Mouse (Mus musculus): Measurements from ENCODE around the gene Dck. TPM values are rescaled to one million over a fixed set of nuclear protein-coding genes. Genes with fewer than 3 reads are reported as not detected.
"Not testable (repeated sequence)": the region's sequence is repeated elsewhere in the genome, so short reads cannot be mapped to it uniquely, and the experiment has no call there.

The Dck gene
- total and polyA plus RNA-seq, 2 experiments from 2014 or later, result 28.9 to 30.3 TPM

DNA sequence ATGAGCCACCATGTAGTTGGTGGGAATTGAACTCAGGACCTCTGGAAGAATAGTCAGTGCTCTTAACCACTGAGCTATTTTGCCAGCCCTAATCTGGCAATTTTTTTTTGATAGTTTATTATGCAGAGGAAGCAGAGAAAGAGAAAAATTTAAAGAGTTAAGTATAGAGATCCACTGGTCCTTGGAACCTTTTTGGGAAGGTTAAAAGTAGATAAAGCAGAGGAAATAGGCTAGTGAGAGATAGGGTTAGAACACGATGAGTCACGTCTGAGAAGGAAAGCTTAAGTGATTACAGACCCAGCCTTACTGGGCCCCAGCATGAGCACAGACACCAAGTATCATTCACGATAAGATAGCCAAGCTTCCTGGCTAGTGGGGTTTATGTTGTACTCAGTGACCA lies 40.8 kb upstream of the Dck start:
- no peak for TF ChIP-seq CTCF (IDR thresholded peaks at IDR 0.05; ENCODE audit: low read depth)
- no peak for DNase-seq
- H3K4me1 ChIP-seq (ENCODE audit: insufficient read depth), result peaks cover 19% of the 10 kb centered on the region
- 76% methylated on average over 3 of the region's 3 CpGs for WGBS
- H3K27ac ChIP-seq (ENCODE audit: low read depth, low read length), result no peak overlapping the region
- no peak for ATAC-seq
- no peaks in the 10 kb centered on the region for H3K9me3 ChIP-seq (ENCODE audit: low read length)
- no peak overlapping the region for H3K9ac ChIP-seq
- no peaks in the 10 kb centered on the region for H3K27me3 ChIP-seq (ENCODE audit: insufficient read depth, low read length)
- H3K4me3 ChIP-seq (ENCODE audit: low read depth, low read length), result no peak overlapping the region
- H3K36me3 ChIP-seq (ENCODE audit: insufficient read depth), result no peaks in the 10 kb centered on the region
- H3K4me2 ChIP-seq (ENCODE audit: low read depth), result no peak overlapping the region

DNA sequence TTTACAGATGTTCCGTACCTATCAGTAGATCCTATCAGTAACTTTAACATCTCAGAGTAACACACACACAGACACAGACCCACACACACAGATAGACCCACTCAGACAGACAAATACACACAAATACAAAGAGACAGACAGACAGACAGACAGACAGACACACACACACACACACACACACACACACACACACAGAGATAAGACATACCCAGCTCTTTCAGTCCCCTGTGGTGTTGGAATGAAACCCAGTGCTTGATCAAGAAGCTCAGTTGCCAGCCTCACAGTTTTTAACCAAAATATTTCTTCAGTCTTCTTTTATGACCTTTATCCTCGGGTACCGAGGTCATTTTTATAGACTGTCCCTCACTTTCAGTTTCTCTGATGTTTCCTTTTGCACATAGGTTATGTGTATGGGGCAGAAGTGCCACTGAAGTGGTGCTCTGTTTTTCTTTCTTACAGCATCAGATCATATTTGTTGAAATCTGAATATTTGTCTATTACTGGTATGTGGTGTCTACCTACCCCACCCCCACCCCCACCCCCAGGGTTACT lies 37.1 kb upstream of the Dck start:
- Histone ChIP-seq H3K4me2 (ENCODE audit: low read depth) (no peak overlapping the region), H3K4me1 (ENCODE audit: insufficient read depth) (0 out of 2 replicates have a peak, but pooled peaks cover 10% of the 10 kb centered on the region), H3K9ac (no peak overlapping the region), H3K4me3 (ENCODE audit: low read depth, low read length) (no peak overlapping the region), H3K36me3 (ENCODE audit: insufficient read depth) (no peaks in the 10 kb centered on the region), H3K27me3 (ENCODE audit: insufficient read depth, low read length) (no peaks in the 10 kb centered on the region), H3K27ac (ENCODE audit: low read depth, low read length) (no peak overlapping the region), H3K9me3 (ENCODE audit: low read length) (no peaks in the 10 kb centered on the region)
- TF ChIP-seq CTCF (IDR thresholded peaks at IDR 0.05; ENCODE audit: low read depth), result no peak
- ATAC-seq (no peak), DNase-seq (no peak)
- 90% methylated on average over 3 of the region's 3 CpGs for WGBS

DNA sequence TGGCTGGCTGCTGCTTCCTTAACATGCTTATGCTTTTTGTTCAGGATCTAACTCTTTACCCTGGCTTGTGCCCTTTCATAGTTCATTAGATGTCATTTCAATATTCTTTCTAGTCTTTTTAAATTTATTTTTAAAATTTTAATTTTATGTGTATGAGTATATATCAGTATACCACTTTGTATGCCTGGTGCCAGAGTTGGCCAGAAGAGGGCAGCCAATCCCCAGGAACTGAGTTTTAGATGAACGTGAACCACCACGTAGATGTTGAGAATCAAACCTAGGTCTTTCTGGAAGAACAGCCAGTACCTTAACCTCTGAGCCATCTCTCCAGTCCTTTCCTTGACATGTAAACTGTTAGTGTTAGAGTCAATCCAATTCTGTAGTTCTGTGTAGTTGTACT lies 30.0 kb upstream of the Dck start:
- DNase-seq (no peak), ATAC-seq (no peak)
- Histone ChIP-seq H3K9ac (no peak overlapping the region), H3K36me3 (ENCODE audit: insufficient read depth) (no peaks in the 10 kb centered on the region), H3K4me2 (ENCODE audit: low read depth) (no peak overlapping the region), H3K27ac (ENCODE audit: low read depth, low read length) (no peak overlapping the region), H3K27me3 (ENCODE audit: insufficient read depth, low read length) (no peaks in the 10 kb centered on the region), H3K9me3 (ENCODE audit: low read length) (no peaks in the 10 kb centered on the region), H3K4me1 (ENCODE audit: insufficient read depth) (no peaks in the 10 kb centered on the region), H3K4me3 (ENCODE audit: low read depth, low read length) (no peak overlapping the region)
- peak; percentile 28; the same call in 1 of the 2 replicates for TF ChIP-seq CTCF (IDR thresholded peaks at IDR 0.05; ENCODE audit: low read depth)
- 93% methylated on average over 2 of the region's 2 CpGs for WGBS

DNA sequence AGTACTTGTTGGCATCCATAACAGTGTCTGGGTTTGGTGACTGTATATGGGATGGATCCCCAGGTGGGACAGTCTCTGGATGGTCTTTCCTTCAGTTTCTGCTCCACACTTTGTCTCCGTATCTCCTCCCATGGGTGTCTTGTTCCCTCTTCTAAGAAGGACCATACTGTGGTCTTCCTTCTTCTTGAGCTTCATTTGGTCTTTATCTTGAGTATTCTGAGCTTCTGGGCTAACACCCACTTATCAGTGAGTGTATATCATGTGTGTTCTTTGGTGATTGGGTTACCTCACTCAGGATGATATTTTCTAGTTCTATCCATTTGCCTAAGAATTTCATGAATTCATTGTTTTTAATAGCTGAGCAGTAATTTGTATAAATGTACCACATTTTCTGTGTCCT lies 23.7 kb upstream of the Dck start:
- H3K9ac ChIP-seq; H3K9me3 ChIP-seq (ENCODE audit: low read length); H3K4me2 ChIP-seq (ENCODE audit: low read depth); H3K27me3 ChIP-seq (ENCODE audit: insufficient read depth, low read length); H3K36me3 ChIP-seq (ENCODE audit: insufficient read depth); DNase-seq; H3K27ac ChIP-seq (ENCODE audit: low read depth, low read length); ATAC-seq; H3K4me3 ChIP-seq (ENCODE audit: low read depth, low read length); H3K4me1 ChIP-seq (ENCODE audit: insufficient read depth): not testable (repeated sequence)
- 97% methylated on average over 1 of the region's 1 CpGs for WGBS

DNA sequence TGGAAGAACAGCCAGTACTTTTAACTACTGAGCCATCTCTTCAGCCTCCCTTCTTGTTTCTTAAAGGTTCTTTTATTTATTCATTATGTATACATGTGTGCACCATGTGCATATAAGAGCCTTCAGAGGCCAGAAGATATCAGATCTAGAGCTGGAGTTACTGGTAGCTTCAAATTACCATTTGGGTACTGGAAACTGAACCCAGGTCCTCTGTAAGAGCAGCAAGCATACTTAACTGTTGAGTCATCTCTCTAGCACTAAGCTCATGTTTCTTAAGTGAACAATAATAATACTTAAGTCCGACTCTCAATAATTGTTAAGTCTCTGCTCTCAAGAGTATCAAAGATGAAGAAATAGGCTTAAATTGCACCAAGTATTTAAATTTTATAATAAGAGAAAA lies 17.0 kb upstream of the Dck start:
- no peak for TF ChIP-seq CTCF (IDR thresholded peaks at IDR 0.05; ENCODE audit: low read depth)
- Histone ChIP-seq H3K4me1 (ENCODE audit: insufficient read depth) (no peaks in the 10 kb centered on the region), H3K9me3 (ENCODE audit: low read length) (no peaks in the 10 kb centered on the region), H3K27ac (ENCODE audit: low read depth, low read length) (no peak overlapping the region), H3K4me2 (ENCODE audit: low read depth) (no peak overlapping the region), H3K9ac (no peak overlapping the region), H3K4me3 (ENCODE audit: low read depth, low read length) (no peak overlapping the region), H3K36me3 (ENCODE audit: insufficient read depth) (peaks cover 7% of the 10 kb centered on the region), H3K27me3 (ENCODE audit: insufficient read depth, low read length) (no peaks in the 10 kb centered on the region)
- DNase-seq, result no peak
- ATAC-seq, result no peak
- WGBS, result 83% methylated on average over 1 of the region's 1 CpGs

DNA sequence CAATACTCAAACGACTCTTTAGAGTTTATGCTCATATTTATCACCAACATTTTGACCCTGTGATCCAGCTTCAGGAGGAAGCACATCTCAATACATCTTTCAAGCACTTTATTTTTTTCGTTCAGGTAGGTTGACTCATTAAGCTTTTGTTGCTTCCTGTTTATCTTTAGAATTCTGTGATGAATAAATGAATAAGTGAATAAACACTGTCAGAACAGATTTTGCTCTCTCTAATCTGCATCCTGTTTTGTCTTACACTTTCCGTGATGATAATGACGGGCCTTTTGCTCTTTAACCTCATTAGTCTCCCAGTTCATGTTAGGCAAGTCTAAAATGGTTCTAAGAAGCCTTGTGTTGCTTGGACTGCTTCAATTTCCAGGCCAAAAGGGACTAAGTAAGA lies 11.6 kb upstream of the Dck start:
- no peak for TF ChIP-seq CTCF (IDR thresholded peaks at IDR 0.05; ENCODE audit: low read depth)
- no peaks in the 10 kb centered on the region for H3K9me3 ChIP-seq (ENCODE audit: low read length)
- H3K9ac ChIP-seq, result no peak overlapping the region
- no peaks in the 10 kb centered on the region for H3K4me1 ChIP-seq (ENCODE audit: insufficient read depth)
- no peak overlapping the region for H3K4me3 ChIP-seq (ENCODE audit: low read depth, low read length)
- H3K4me2 ChIP-seq (ENCODE audit: low read depth), result no peak overlapping the region
- 88% methylated on average over 4 of the region's 4 CpGs for WGBS
- no peaks in the 10 kb centered on the region for H3K27me3 ChIP-seq (ENCODE audit: insufficient read depth, low read length)
- no peak overlapping the region for H3K27ac ChIP-seq (ENCODE audit: low read depth, low read length)
- ATAC-seq, result no peak
- H3K36me3 ChIP-seq (ENCODE audit: insufficient read depth), result peaks cover 11% of the 10 kb centered on the region; the same call in 1 of the 2 replicates
- no peak for DNase-seq

DNA sequence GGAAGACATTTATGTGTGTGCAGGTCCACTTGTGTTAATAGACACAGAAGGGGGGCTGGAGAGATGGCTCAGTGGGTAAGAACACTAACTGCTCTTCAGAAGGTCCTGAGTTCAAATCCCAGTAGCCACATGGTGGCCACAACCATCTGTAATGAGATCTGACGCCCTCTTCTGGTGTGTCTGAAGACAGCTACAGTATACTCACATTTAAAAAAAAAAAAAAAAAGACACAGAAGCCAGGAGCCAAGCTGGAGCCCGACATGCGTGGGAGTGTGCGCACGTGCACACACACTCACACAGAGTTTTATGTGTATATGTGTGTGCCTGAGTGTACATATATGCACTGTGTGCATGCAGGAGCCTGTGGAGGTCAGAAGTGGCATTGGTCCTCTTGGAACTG lies 2.2 kb upstream of the Dck start:
- no peak overlapping the region for H3K27ac ChIP-seq (ENCODE audit: low read depth, low read length)
- H3K4me3 ChIP-seq (ENCODE audit: low read depth, low read length), result no peak overlapping the region
- no peak for TF ChIP-seq CTCF (IDR thresholded peaks at IDR 0.05; ENCODE audit: low read depth)
- DNase-seq (no peak), ATAC-seq (no peak)
- no peak overlapping the region for H3K4me2 ChIP-seq (ENCODE audit: low read depth)
- 88% methylated on average over 5 of the region's 5 CpGs for WGBS
- no peaks in the 10 kb centered on the region for H3K9me3 ChIP-seq (ENCODE audit: low read length)
- H3K4me1 ChIP-seq (ENCODE audit: insufficient read depth), result no peaks in the 10 kb centered on the region; the same call in 1 of the 2 replicates
- H3K9ac ChIP-seq, result no peak overlapping the region
- no peaks in the 10 kb centered on the region for H3K27me3 ChIP-seq (ENCODE audit: insufficient read depth, low read length)
- H3K36me3 ChIP-seq (ENCODE audit: insufficient read depth), result no peaks in the 10 kb centered on the region
